Comparison of ENCODE assay signal across 8 mouse cellular contexts in the genomic region with DNA sequence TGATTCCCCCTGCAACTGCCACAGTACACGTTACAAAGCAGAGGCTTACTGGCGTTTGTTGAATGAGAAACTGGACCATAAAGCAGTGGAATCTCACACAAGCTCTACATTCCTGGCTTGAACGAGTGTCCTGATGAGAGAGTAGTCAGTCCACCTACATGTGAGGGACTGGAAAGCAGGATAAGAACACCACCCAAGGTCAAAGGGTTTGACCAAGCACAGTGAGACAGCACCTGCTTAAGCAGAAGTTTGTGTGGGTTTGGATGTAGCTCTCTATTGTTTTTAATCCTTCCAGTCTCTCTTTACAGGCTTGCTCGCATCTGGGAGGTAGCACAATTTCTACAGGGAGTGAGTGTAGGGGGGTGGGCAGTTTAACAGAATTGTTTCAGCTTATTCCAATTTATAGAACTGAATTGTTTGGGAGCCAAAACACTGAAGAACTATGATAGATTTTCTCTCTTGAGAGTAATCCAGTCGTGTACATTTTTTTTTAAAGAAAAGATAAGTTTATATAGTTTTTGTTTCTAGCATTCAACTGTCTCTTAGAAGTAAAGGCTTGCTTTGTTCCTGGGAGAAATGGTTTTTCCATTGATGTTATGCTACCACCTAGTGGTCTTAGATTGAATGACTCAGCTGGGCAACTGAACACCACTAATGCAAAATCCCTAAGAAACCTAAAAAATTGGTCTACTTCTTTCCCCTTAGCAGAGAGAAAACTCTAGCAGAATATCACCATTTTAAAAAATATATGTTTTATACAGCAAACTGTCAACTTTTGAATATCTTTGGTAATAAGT.
DNase-seq lines count a peak whose midpoint lies in the region; ATAC-seq and TF ChIP-seq lines count a peak whose summit lies in the region.

No protein-coding gene starts in this region.

- no peak for ATAC-seq in heart, embryonic 11.5 days (replicated peaks; ENCODE audit: insufficient number of reproducible peaks, low FRiP score, low TSS enrichment)

- H3K9ac ChIP-seq in heart, embryonic 11.5 days (ENCODE audit: low read depth, low read length): no peak overlapping the region
- H3K9ac ChIP-seq in MEL (ENCODE audit: control insufficient read depth, low read depth, low read length, poor library complexity, severe bottlenecking): no peak overlapping the region

- no peak overlapping the region for H3K4me2 ChIP-seq in heart, embryonic 11.5 days

- peak; percentile 58 for TF ChIP-seq RAD21 in MEL (IDR thresholded peaks at IDR 0.05; ENCODE audit: low read depth, low read length)

- no peaks in the 10 kb centered on the region for H3K79me2 ChIP-seq in MEL (ENCODE audit: control insufficient read depth, insufficient read depth, low read length, poor library complexity)

- H3K4me3 ChIP-seq in heart, embryonic 11.5 days (ENCODE audit: low read depth, low read length): no peak overlapping the region
- H3K4me3 ChIP-seq in MEL (ENCODE audit: control insufficient read depth in 1 of 2, insufficient read depth in 1 of 2, low read depth in 2 of 2, low read length in 2 of 2): no peak overlapping the region

- H3K36me3 ChIP-seq in heart, embryonic 11.5 days (ENCODE audit: control insufficient read depth, insufficient read depth, low read length): no peaks in the 10 kb centered on the region
- H3K36me3 ChIP-seq in MEL (ENCODE audit: control insufficient read depth in 1 of 2, insufficient read depth in 2 of 2, low read length in 2 of 2): no peaks in the 10 kb centered on the region

- TF ChIP-seq POLR2A in MEL (IDR thresholded peaks at IDR 0.05; ENCODE audit: control insufficient read depth in 1 of 2, insufficient read depth in 1 of 2, low read depth in 1 of 2, low read length in 2 of 2, poor library complexity in 1 of 2): no peak

- peak in 1 of 3 experiments; percentile 49; a peak in 2 of 6 replicates for TF ChIP-seq CTCF in MEL (IDR thresholded peaks at IDR 0.05 in 2 of 3, conservative IDR thresholded peaks at IDR 0.05 in 1 of 3; ENCODE audit: control insufficient read depth in 1 of 3, insufficient read depth in 1 of 3, low read depth in 2 of 3, low read length in 3 of 3, poor library complexity in 1 of 3, severe bottlenecking in 1 of 3)

- no peaks in the 10 kb centered on the region for H3K9me3 ChIP-seq in heart, embryonic 11.5 days (replicated peaks; ENCODE audit: control insufficient read depth, low read length)
- no peaks in the 10 kb centered on the region for H3K9me3 ChIP-seq in MEL (replicated peaks; ENCODE audit: insufficient read depth, low read length)

- intact Hi-C loops in heart, postnatal 10 days (cut with DNase I): loop anchor here (1.0 to 5.0 kb wide), 3 partner anchors 341 to 671 kb away; a partner anchor contains a TSS

- TF ChIP-seq EP300 in MEL (IDR thresholded peaks at IDR 0.05; ENCODE audit: low read depth in 1 of 2, low read length in 2 of 2): no peak

- DNase-seq in heart, postnatal 10 days: peak; percentile 48 to 65
- DNase-seq in MEL (ENCODE audit: low read depth, low spot score): peak; percentile 20
- peak; percentile 73 for DNase-seq in embryo, embryonic 10 days (ENCODE audit: low spot score)
- peak; percentile 10 for DNase-seq in induced T-regulatory cell, adult 2 months (ENCODE audit: low read depth)
- DNase-seq in lung, postnatal 14 days: peak; percentile 28
- no peak for DNase-seq in B cell, adult 2 months
- no peak for DNase-seq in gastrocnemius, postnatal 10 days

- WGBS in heart, embryonic 11.5 days (ENCODE audit: insufficient replicate concordance): 30% methylated on average over 5 of the region's 5 CpGs

- H3K27ac ChIP-seq in heart, embryonic 11.5 days (ENCODE audit: low read depth, low read length): no peak overlapping the region
- no peak overlapping the region for H3K27ac ChIP-seq in MEL (ENCODE audit: control insufficient read depth, low read depth, low read length)

- H3K4me1 ChIP-seq in heart, embryonic 11.5 days (ENCODE audit: control insufficient read depth, insufficient read depth, low read length): no peaks in the 10 kb centered on the region
- H3K4me1 ChIP-seq in MEL (ENCODE audit: control insufficient read depth in 1 of 2, insufficient read depth in 2 of 2, low read length in 2 of 2): no peaks in the 10 kb centered on the region

- H3K27me3 ChIP-seq in heart, embryonic 11.5 days (ENCODE audit: control insufficient read depth, insufficient read depth, low read length): no peaks in the 10 kb centered on the region
- H3K27me3 ChIP-seq in MEL (ENCODE audit: control insufficient read depth in 1 of 2, insufficient read depth in 2 of 2, low read length in 2 of 2): no peaks in the 10 kb centered on the region

TF ChIP-seq in MEL, 35 proteins besides CTCF, POLR2A, EP300 and RAD21:
- TF ChIP-seq ZNF384 (IDR thresholded peaks at IDR 0.05; ENCODE audit: low read depth, low read length): no peak
- no peak for TF ChIP-seq USF1 (IDR thresholded peaks at IDR 0.05; ENCODE audit: low read depth, low read length)
- no peak for TF ChIP-seq NELFE (IDR thresholded peaks at IDR 0.05; ENCODE audit: low read depth, low read length)
- TF ChIP-seq SMC3 (IDR thresholded peaks at IDR 0.05; ENCODE audit: low read depth, low read length): peak; percentile 47
- TF ChIP-seq UBTF (IDR thresholded peaks at IDR 0.05; ENCODE audit: borderline replicate concordance, insufficient read depth, low read depth, low read length): no peak
- TF ChIP-seq ZC3H11A (IDR thresholded peaks at IDR 0.05; ENCODE audit: low read depth, low read length): 0 out of 2 replicates have a peak, but pooled peaks have one; percentile 8
TF ChIP-seq in MEL: peak in this region for 2.

Comparison
In these comparisons a context has a peak if more than half of its experiments do, and no peak if none do; other contexts are left out.
1. DNase-seq: peak in heart, postnatal 10 days (2 of 2), MEL (single experiment), embryo, embryonic 10 days (single experiment), induced T-regulatory cell, adult 2 months (single experiment) and lung, postnatal 14 days (single experiment); none in B cell, adult 2 months (0 of 2) and gastrocnemius, postnatal 10 days (single experiment).